Mouse (Mus musculus): ENCODE measurements around the gene Cyp4a12a. TPM values are rescaled to one million over a fixed set of nuclear protein-coding genes. Genes with fewer than 3 reads are reported as not detected.
"Not testable (repeated sequence)": the region's sequence is repeated elsewhere in the genome, so short reads cannot be mapped to it uniquely, and the experiment has no call there.

Gene Cyp4a12a
- polyA plus RNA-seq, 1 experiment from 2014 or later: not detected

- H3K36me3 ChIP-seq (ENCODE audit: control insufficient read depth, insufficient read depth, low read length); H3K4me3 ChIP-seq (ENCODE audit: low read depth, low read length); ATAC-seq (ENCODE audit: insufficient number of reproducible peaks, low FRiP score, low TSS enrichment, low read depth); H3K4me1 ChIP-seq (ENCODE audit: control insufficient read depth, insufficient read depth, low read length); DNase-seq (ENCODE audit: low spot score); H3K27ac ChIP-seq (replicated peaks; ENCODE audit: low read depth, low read length); H3K9me3 ChIP-seq (ENCODE audit: control insufficient read depth, low read length); H3K9ac ChIP-seq (ENCODE audit: low read length); H3K27me3 ChIP-seq (ENCODE audit: control insufficient read depth, insufficient read depth, low read length); H3K4me2 ChIP-seq (ENCODE audit: low read depth, severe bottlenecking): not testable (repeated sequence)
These were observed 69.2 kb downstream of the Cyp4a12a start for GRCm38 (mm10) chr4:115368067-115368466.

Other genes with a start within 250 kb of the Cyp4a12a start
- gene Tal1, start 242.6 kb upstream of the Cyp4a12a start, polyA plus RNA-seq (2014; fragmentation: Nextera tagmentation; extraction: Ambion mirVana): 2.7 and 3.4 TPM in 2 replicates
- gene Pdzk1ip1, start 210.3 kb upstream of the Cyp4a12a start, polyA plus RNA-seq (2014; fragmentation: Nextera tagmentation; extraction: Ambion mirVana): 11.2 and 12.3 TPM in 2 replicates
- 0.03 TPM in 1 of 2 replicates, not detected in the other for gene Cyp4x1, start 164.8 kb upstream of the Cyp4a12a start, polyA plus RNA-seq (2014; fragmentation: Nextera tagmentation; extraction: Ambion mirVana)
- gene Cyp4a29, start 57.0 kb upstream of the Cyp4a12a start, polyA plus RNA-seq (2014; fragmentation: Nextera tagmentation; extraction: Ambion mirVana): not detected in 2 replicates
- not detected in 2 replicates for gene Cyp4a12b, start 112.6 kb downstream of the Cyp4a12a start, polyA plus RNA-seq (2014; fragmentation: Nextera tagmentation; extraction: Ambion mirVana)
- gene Cyp4a30b, start 153.6 kb downstream of the Cyp4a12a start, polyA plus RNA-seq (2014; fragmentation: Nextera tagmentation; extraction: Ambion mirVana): not detected in 2 replicates
- gene Cyp4a14, start 197.1 kb downstream of the Cyp4a12a start, polyA plus RNA-seq (2014; fragmentation: Nextera tagmentation; extraction: Ambion mirVana): not detected in 2 replicates
- not detected in 2 replicates for gene Cyp4a10, start 219.2 kb downstream of the Cyp4a12a start, polyA plus RNA-seq (2014; fragmentation: Nextera tagmentation; extraction: Ambion mirVana)

Data from limb, embryonic 11.5 days (tissue).